Mouse (Mus musculus) MEL (cell line): ENCODE results near the gene Sorl1.

Experiments
- CHD1 ChIP-seq: IDR thresholded peaks from 2 replicates; pipeline ENCODE4 v1.6.1; 2012; ENCODE audit warnings: low read depth, mild to moderate bottlenecking, inconsistent platforms, low read length, improper control_type of control experiment
- USF2 ChIP-seq, 2 experiments: IDR thresholded peaks; 2 replicates each; pipeline ENCODE4 v1.6.1; 2011 to 2012; ENCODE audit warnings: improper control_type of control experiment in 2 of 2, low read length in 2 of 2, borderline replicate concordance in 1 of 2, inconsistent platforms in 1 of 2, low read depth in 1 of 2, mild to moderate bottlenecking in 1 of 2; ENCODE audit not compliant: insufficient read depth in 1 of 2

- TF ChIP-seq USF2 (IDR thresholded peaks at IDR 0.05; ENCODE audit: borderline replicate concordance in 1 of 2, insufficient read depth in 1 of 2, low read depth in 1 of 2, low read length in 2 of 2): no peak
- no peak for TF ChIP-seq CHD1
Observed at GRCm38 (mm10) chr9:42109131-42109530, 15.0 kb downstream of the Sorl1 start.
